Mouse (Mus musculus): ENCODE results near the gene Eif4g3.

The Eif4g3 gene

GRCm38 (mm10) chr4:137992890-137993289, at the start of gene Eif4g3:
Eif4g3 (plus strand) TSS chr4:137993022.
- CTCF ChIA-PET = interaction anchor here in 2 of 4 experiments (0.6 to 1.7 kb wide), 8 partner anchors 13 to 364 kb away, joined by 3 to 5 read pairs (median 3); partner anchors contain the start of gene Hp1bp3 (in 1 of the 2)
- POLR2A ChIA-PET = interaction anchor here in 3 of 4 experiments (0.7 to 3.7 kb wide), 7 partner anchors 12 to 312 kb away, joined by 3 to 18 read pairs (median 3); partner anchors contain the start of gene Ddost (in 1 of the 3)

GRCm38 (mm10) chr4:137943540-137943939, 49.3 kb upstream of the Eif4g3 start:
- CTCF ChIA-PET = interaction anchor here in 2 of 4 experiments (1.0 to 3.0 kb wide), 5 partner anchors 9 to 92 kb away, joined by 3 to 17 read pairs (median 5); no protein-coding TSS in a partner anchor
- POLR2A ChIA-PET = interaction anchor here in 1 of 4 experiments (1.0 to 1.2 kb wide), 2 partner anchors 18 to 27 kb away, joined by 3 to 5 read pairs; no protein-coding TSS in a partner anchor

- ChIA-PET POLR2A (interaction anchor here in 2 of 4 experiments (0.6 to 1.8 kb wide), 12 partner anchors 9 to 239 kb away, joined by 3 to 6 read pairs (median 3); partner anchors contain the start of gene Ece1 (in 1 of the 2)), CTCF (interaction anchor here (0.5 to 2.0 kb wide), 137 partner anchors 8 to 869 kb away, joined by 3 to 22 read pairs (median 4); partner anchors contain the start of gene Ece1 (in 4 of the 4))
These were observed 47.4 kb upstream of the Eif4g3 start for GRCm38 (mm10) chr4:137945376-137945775.

GRCm38 (mm10) chr4:137946419-137946818, 46.4 kb upstream of the Eif4g3 start:
- POLR2A ChIA-PET = interaction anchor here in 2 of 4 experiments (1.0 to 1.8 kb wide), 3 partner anchors 10 to 240 kb away, joined by 3 to 6 read pairs (median 3); no protein-coding TSS in a partner anchor
- CTCF ChIA-PET = interaction anchor here (0.6 to 2.0 kb wide), 40 partner anchors 7 to 665 kb away, joined by 3 to 22 read pairs (median 6); partner anchors contain the start of gene Ece1 (in 2 of the 4)

- POLR2A ChIA-PET = interaction anchor here in 2 of 4 experiments (1.0 to 1.4 kb wide), 3 partner anchors 12 to 224 kb away, joined by 3 read pairs; no protein-coding TSS in a partner anchor
- CTCF ChIA-PET = interaction anchor here (0.6 to 3.3 kb wide), 36 partner anchors 8 to 547 kb away, joined by 3 to 23 read pairs (median 4); partner anchors contain the start of gene Ece1 (in 1 of the 4)
These were observed 40.0 kb upstream of the Eif4g3 start for GRCm38 (mm10) chr4:137952840-137953239.

GRCm38 (mm10) chr4:137954184-137954583, 38.6 kb upstream of the Eif4g3 start:
- POLR2A ChIA-PET = interaction anchor here in 1 of 4 experiments (0.9 kb wide), 1 partner anchor 165 kb away, joined by 3 read pairs; no protein-coding TSS in a partner anchor
- CTCF ChIA-PET = interaction anchor here (0.6 to 3.3 kb wide), 23 partner anchors 8 to 767 kb away, joined by 3 to 23 read pairs (median 5); partner anchors contain the start of gene Ece1 (in 1 of the 4)

- POLR2A ChIA-PET = interaction anchor here in 1 of 4 experiments (0.7 to 0.9 kb wide), 2 partner anchors 55 to 164 kb away, joined by 3 read pairs; no protein-coding TSS in a partner anchor
- CTCF ChIA-PET = interaction anchor here (0.5 to 2.5 kb wide), 38 partner anchors 9 to 1069 kb away, joined by 3 to 23 read pairs (median 4); partner anchors contain the start of gene Ece1 (in 1 of the 4)
These were observed 37.9 kb upstream of the Eif4g3 start for GRCm38 (mm10) chr4:137954926-137955396.

GRCm38 (mm10) chr4:137956260-137956659, 36.6 kb upstream of the Eif4g3 start:
- POLR2A ChIA-PET = interaction anchor here in 1 of 4 experiments (0.8 to 1.2 kb wide), 3 partner anchors 10 to 164 kb away, joined by 3 to 4 read pairs (median 4); no protein-coding TSS in a partner anchor
- CTCF ChIA-PET = interaction anchor here (0.6 to 2.5 kb wide), 26 partner anchors 8 to 327 kb away, joined by 3 to 23 read pairs (median 4); partner anchors contain the start of gene Ece1 (in 1 of the 4)

- ChIA-PET POLR2A (interaction anchor here in 3 of 4 experiments (0.6 to 1.4 kb wide), 5 partner anchors 80 to 256 kb away, joined by 3 read pairs; partner anchors contain the start of gene Hp1bp3 (in 1 of the 3)), CTCF (interaction anchor here (0.6 to 1.7 kb wide), 15 partner anchors 8 to 1797 kb away, joined by 3 to 7 read pairs (median 3); partner anchors contain the start of gene Pink1 (in 1 of the 4))
These were observed 32.7 kb upstream of the Eif4g3 start for GRCm38 (mm10) chr4:137959889-137960665.

GRCm38 (mm10) chr4:137960757-137961156, 32.1 kb upstream of the Eif4g3 start:
- POLR2A ChIA-PET = interaction anchor here in 3 of 4 experiments (0.5 to 1.4 kb wide), 9 partner anchors 17 to 1650 kb away, joined by 3 to 4 read pairs (median 3); partner anchors contain the start of genes Hnrnpr (in 1 of the 3) and Hp1bp3 (in 1 of the 3)
- CTCF ChIA-PET = interaction anchor here (0.6 to 1.9 kb wide), 25 partner anchors 7 to 1798 kb away, joined by 3 to 9 read pairs (median 4); partner anchors contain the start of gene Pink1 (in 1 of the 4)

GRCm38 (mm10) chr4:137962643-137963350, 30.0 kb upstream of the Eif4g3 start:
- CTCF ChIA-PET = interaction anchor here (0.6 to 2.0 kb wide), 18 partner anchors 7 to 1112 kb away, joined by 3 to 23 read pairs (median 4); partner anchors contain the start of genes Ece1 (in 1 of the 4) and Htr6 (in 1 of the 4)
- POLR2A ChIA-PET = interaction anchor here in 2 of 4 experiments (0.7 to 1.5 kb wide), 4 partner anchors 74 to 282 kb away, joined by 3 to 4 read pairs (median 4); no protein-coding TSS in a partner anchor

- POLR2A ChIA-PET = interaction anchor here in 2 of 4 experiments (0.7 to 1.5 kb wide), 6 partner anchors 74 to 447 kb away, joined by 3 to 4 read pairs (median 3); no protein-coding TSS in a partner anchor
- CTCF ChIA-PET = interaction anchor here (0.5 to 2.0 kb wide), 34 partner anchors 8 to 1112 kb away, joined by 3 to 23 read pairs (median 4); partner anchors contain the start of genes Ece1 (in 2 of the 4), Htr6 (in 1 of the 4) and Pink1 (in 1 of the 4)
These were observed 29.4 kb upstream of the Eif4g3 start for GRCm38 (mm10) chr4:137963431-137963830.

GRCm38 (mm10) chr4:137963881-137964584, 28.8 kb upstream of the Eif4g3 start:
- ChIA-PET CTCF (interaction anchor here (0.5 to 2.0 kb wide), 64 partner anchors 8 to 1111 kb away, joined by 3 to 23 read pairs (median 4); partner anchors contain the start of genes Ece1 (in 2 of the 4), Ddost (in 1 of the 4), Htr6 (in 1 of the 4) and Pink1 (in 1 of the 4)), POLR2A (interaction anchor here in 3 of 4 experiments (0.6 to 1.5 kb wide), 9 partner anchors 163 to 594 kb away, joined by 3 to 4 read pairs (median 3); partner anchors contain the start of gene Hp1bp3 (in 1 of the 3))

- CTCF ChIA-PET = interaction anchor here (0.6 to 2.0 kb wide), 49 partner anchors 9 to 895 kb away, joined by 3 to 23 read pairs (median 4); partner anchors contain the start of genes Ddost (in 1 of the 4), Ece1 (in 1 of the 4) and Pink1 (in 1 of the 4)
- POLR2A ChIA-PET = interaction anchor here in 2 of 4 experiments (0.6 to 1.2 kb wide), 5 partner anchors 163 to 595 kb away, joined by 3 to 4 read pairs (median 3); partner anchors contain the start of gene Hp1bp3 (in 1 of the 2)
These were observed 28.3 kb upstream of the Eif4g3 start for GRCm38 (mm10) chr4:137964585-137964930.

GRCm38 (mm10) chr4:137968203-137968602, 24.6 kb upstream of the Eif4g3 start:
- POLR2A ChIA-PET = interaction anchor here in 2 of 4 experiments (0.6 to 1.1 kb wide), 3 partner anchors 20 to 481 kb away, joined by 3 read pairs; no protein-coding TSS in a partner anchor
- CTCF ChIA-PET = interaction anchor here (0.5 to 3.2 kb wide), 43 partner anchors 13 to 900 kb away, joined by 3 to 21 read pairs (median 4); partner anchors contain the start of gene Eif4g3 (in 1 of the 4)

Data from embryonic stem cell, embryonic (primary cell).